Mouse (Mus musculus) kidney, postnatal 25 days (tissue): ENCODE measurements around the gene Grxcr1.

Experiments used
- DNase-seq, 2 experiments: peaks; one replicate each; pipeline ENCODE4 v3.0.0; 2021; ENCODE audit warnings: mixed read lengths in 2 of 2

Gene Grxcr1

GRCm38 (mm10) chr5:68031744-68032143 is at the start of gene Grxcr1:
TSS of gene Grxcr1 (plus strand) at chr5:68031835.
- DNase-seq, result no peak

GRCm38 (mm10) chr5:67981946-67982526 is 49.6 kb upstream of the Grxcr1 start:
- no peak for DNase-seq

GRCm38 (mm10) chr5:67990426-67990825 is 41.2 kb upstream of the Grxcr1 start:
- DNase-seq, result no peak

- no peak for DNase-seq
Measured at GRCm38 (mm10) chr5:68002611-68003010, 29.0 kb upstream of the Grxcr1 start.

- no peak for DNase-seq
Measured at GRCm38 (mm10) chr5:68003904-68004303, 27.7 kb upstream of the Grxcr1 start.

- DNase-seq, result no peak
Measured at GRCm38 (mm10) chr5:68004419-68004818, 27.2 kb upstream of the Grxcr1 start.

GRCm38 (mm10) chr5:68007074-68007473 is 24.6 kb upstream of the Grxcr1 start:
- DNase-seq, result no peak

GRCm38 (mm10) chr5:68011569-68011968 is 20.1 kb upstream of the Grxcr1 start:
- no peak for DNase-seq

GRCm38 (mm10) chr5:68012618-68013017 is 19.0 kb upstream of the Grxcr1 start:
- DNase-seq, result peak; percentile 80 to 91

- no peak for DNase-seq
Measured at GRCm38 (mm10) chr5:68020870-68021269, 10.8 kb upstream of the Grxcr1 start.

GRCm38 (mm10) chr5:68026658-68027422 is 4.8 kb upstream of the Grxcr1 start:
- DNase-seq, result no peak

GRCm38 (mm10) chr5:68027474-68027873 is 4.2 kb upstream of the Grxcr1 start:
- no peak for DNase-seq

- DNase-seq, result no peak
Measured at GRCm38 (mm10) chr5:68033345-68033744, 1.7 kb downstream of the Grxcr1 start.

GRCm38 (mm10) chr5:68039077-68039476 is 7.4 kb downstream of the Grxcr1 start:
- no peak for DNase-seq

GRCm38 (mm10) chr5:68043339-68043738 is 11.7 kb downstream of the Grxcr1 start:
- no peak for DNase-seq

- peak; percentile 11 to 35 for DNase-seq
Measured at GRCm38 (mm10) chr5:68048783-68049182, 17.1 kb downstream of the Grxcr1 start.

GRCm38 (mm10) chr5:68049536-68049935 is 17.9 kb downstream of the Grxcr1 start:
- no peak for DNase-seq

- no peak for DNase-seq
Measured at GRCm38 (mm10) chr5:68051101-68051500, 19.5 kb downstream of the Grxcr1 start.

GRCm38 (mm10) chr5:68057574-68057973 is 25.9 kb downstream of the Grxcr1 start:
- no peak for DNase-seq

GRCm38 (mm10) chr5:68068694-68069093 is 37.1 kb downstream of the Grxcr1 start:
- DNase-seq, result no peak

GRCm38 (mm10) chr5:68070308-68070707 is 38.7 kb downstream of the Grxcr1 start:
- no peak for DNase-seq

- no peak for DNase-seq
Measured at GRCm38 (mm10) chr5:68071857-68072256, 40.2 kb downstream of the Grxcr1 start.

- DNase-seq, result no peak
Measured at GRCm38 (mm10) chr5:68086535-68087098, 55.0 kb downstream of the Grxcr1 start.

GRCm38 (mm10) chr5:68087174-68087573 is 55.5 kb downstream of the Grxcr1 start:
- no peak for DNase-seq
